Mouse (Mus musculus) myocyte (in vitro differentiated cells): ENCODE results near the gene Med29.

Source experiments
- MYOD1 ChIP-seq, 3 experiments: IDR thresholded peaks; one replicate each; pipeline ENCODE4 v1.6.1; 2011; ENCODE audit warnings: control low read depth in 2 of 3, low read depth in 2 of 3, mild to moderate bottlenecking in 2 of 3, moderate library complexity in 1 of 3; ENCODE audit not compliant: insufficient read length in 2 of 3, control insufficient read depth in 1 of 3
- POLR2A ChIP-seq: IDR thresholded peaks from one replicate; pipeline ENCODE4 v1.6.1; 2011; ENCODE audit warnings: low read depth, mild to moderate bottlenecking, control low read depth, moderate library complexity; ENCODE audit not compliant: insufficient read length
- POLR2AphosphoS2 ChIP-seq: IDR thresholded peaks from one replicate; pipeline ENCODE4 v1.6.1; 2011; ENCODE audit warnings: low read depth, control low read depth; ENCODE audit not compliant: insufficient read length
- USF1 ChIP-seq: IDR thresholded peaks from one replicate; pipeline ENCODE4 v1.6.1; 2011; ENCODE audit warnings: low read depth, mild to moderate bottlenecking, control low read depth, moderate library complexity

GRCm38 (mm10) chr7:28385196-28385595, 7.3 kb downstream of the Med29 start:
- no peak for TF ChIP-seq POLR2A
- TF ChIP-seq USF1: no peak
- TF ChIP-seq MYOD1 (IDR thresholded peaks at IDR 0.05; ENCODE audit: control insufficient read depth in 1 of 3, insufficient read length in 2 of 3, low read depth in 2 of 3): no peak
- TF ChIP-seq POLR2AphosphoS2: no peak
